Mouse (Mus musculus): ENCODE measurements around the gene Clic1. TPM values are rescaled to one million over a fixed set of nuclear protein-coding genes. Genes with fewer than 3 reads are reported as not detected.

Gene Clic1
- polyA plus RNA-seq, 1 experiment from 2014 or later, result 147 TPM

DNA sequence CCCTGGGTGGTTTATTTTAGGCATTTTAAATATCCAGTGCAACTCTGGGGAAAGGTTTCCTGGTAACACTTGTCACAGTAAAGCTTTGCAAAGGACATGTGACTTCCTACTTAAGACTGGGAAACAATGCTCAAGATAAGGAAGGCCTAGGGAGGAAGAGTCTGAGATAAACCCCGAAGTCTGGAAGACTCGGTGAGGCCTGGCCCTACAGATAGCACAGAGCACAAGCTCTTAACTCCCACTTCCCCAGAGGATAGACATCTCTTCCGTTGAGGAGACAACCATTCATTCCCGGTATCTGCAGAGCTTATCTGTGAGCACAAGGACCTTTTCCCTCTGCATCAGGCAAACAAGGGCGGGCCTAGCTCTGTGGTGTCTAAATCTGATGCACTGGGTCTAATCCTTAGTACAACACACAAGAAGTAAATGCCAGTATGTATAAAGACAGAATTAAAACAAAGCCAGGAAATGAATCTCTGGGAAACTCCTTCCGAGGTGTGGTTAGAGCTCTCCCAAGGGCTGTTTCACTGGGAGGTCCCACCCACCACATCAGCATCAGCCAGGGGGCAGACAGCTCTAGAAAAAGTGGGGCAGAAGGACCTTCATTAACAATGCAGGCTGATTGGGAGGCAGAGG lies 27.8 kb upstream of the Clic1 start:
- ATAC-seq, result no peak
- Histone ChIP-seq H3K4me2 (no peak overlapping the region), H3K9me3 (replicated peaks) (no peaks in the 10 kb centered on the region), H3K27me3 (no peaks in the 10 kb centered on the region), H3K4me1 (peaks cover 16% of the 10 kb centered on the region), H3K36me3 (ENCODE audit: poor library complexity, severe bottlenecking) (peaks cover 9% of the 10 kb centered on the region), H3K9ac (no peak overlapping the region), H3K27ac (0 out of 2 replicates have a peak overlapping the region, but pooled peaks have one; percentile 6), H3K4me3 (no peak overlapping the region)
- 64% methylated on average over 6 of the region's 6 CpGs for WGBS

DNA sequence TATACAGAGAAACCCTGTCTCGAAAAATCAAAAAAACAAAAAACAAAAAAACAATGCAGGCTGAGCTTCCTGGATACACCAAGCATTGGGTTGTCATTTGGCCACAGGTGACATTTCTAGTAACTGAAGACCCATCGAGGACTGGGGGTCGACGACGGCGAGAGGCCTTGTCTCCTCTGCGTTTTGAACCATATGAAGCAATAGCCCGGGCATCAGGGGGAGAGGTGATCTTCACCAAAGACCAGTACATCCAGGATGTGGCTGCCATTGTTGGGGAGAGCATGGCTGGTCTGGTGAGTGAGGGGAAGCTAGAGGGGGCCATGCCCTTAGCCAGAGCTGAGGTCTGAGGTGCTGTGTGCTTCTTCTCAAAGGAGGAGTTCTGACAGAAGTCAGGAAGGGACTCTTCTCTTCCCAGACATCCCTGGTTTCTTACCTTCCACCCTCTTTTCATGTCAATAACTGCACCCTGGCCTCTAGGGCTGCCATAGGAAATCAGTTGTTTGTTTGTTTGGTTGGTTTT lies 27.2 kb upstream of the Clic1 start:
- H3K27ac ChIP-seq, result no peak overlapping the region
- no peak for ATAC-seq

DNA sequence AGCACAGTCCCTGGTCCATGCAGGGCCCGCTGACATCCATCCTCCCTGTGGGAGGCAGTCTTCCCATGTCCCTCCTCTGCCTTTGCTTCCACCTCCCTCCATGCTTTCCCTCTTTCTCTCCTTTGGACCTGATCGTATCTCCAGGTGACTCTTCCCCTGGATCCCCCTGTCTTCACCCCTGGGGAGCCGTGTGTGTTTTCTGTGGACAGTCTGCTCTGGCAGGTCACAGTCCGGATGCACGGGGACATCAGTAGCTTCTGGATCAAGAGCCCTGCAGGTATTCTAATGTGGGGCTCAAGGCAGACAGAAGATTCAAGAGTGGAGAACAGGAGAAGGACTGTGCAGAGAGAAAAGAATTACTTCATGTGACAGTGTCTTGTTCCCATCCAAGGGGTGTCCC lies 26.5 kb upstream of the Clic1 start:
- no peak for ATAC-seq
- 86% methylated on average over 5 of the region's 5 CpGs for WGBS

More for the DNA sequence above, 27.2 kb upstream of the Clic1 start:
- Histone ChIP-seq H3K9me3 (replicated peaks) (no peaks in the 10 kb centered on the region), H3K36me3 (ENCODE audit: poor library complexity, severe bottlenecking) (peaks cover 2% of the 10 kb centered on the region; the same call in 1 of the 2 replicates), H3K27me3 (no peaks in the 10 kb centered on the region), H3K4me1 (peaks cover 21% of the 10 kb centered on the region), H3K9ac (no peak overlapping the region), H3K4me3 (no peak overlapping the region), H3K4me2 (no peak overlapping the region)
- 95% methylated on average over 8 of the region's 8 CpGs for WGBS

DNA sequence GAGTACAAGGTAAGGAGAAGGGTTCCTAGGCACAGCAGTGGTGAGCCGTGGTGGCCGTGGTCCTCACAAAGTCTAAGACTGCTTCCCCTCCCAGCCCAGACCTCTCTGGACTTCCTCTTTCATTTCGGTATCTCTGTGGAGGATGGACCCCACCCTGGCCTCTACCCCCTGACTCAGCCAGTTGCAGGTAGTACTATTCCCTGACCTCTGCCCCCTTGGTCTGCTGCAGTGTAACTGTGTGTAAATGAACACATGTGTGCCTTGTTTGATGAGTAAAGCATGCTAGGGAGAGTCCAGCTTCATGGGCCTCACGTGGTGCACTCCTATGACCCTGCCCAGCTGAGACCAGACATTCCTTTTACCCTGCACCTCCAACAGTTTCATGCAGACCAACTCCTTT lies 26.0 kb upstream of the Clic1 start:
- H3K36me3 ChIP-seq (ENCODE audit: poor library complexity, severe bottlenecking), result no peaks in the 10 kb centered on the region
- H3K27ac ChIP-seq, result no peak overlapping the region
- H3K4me2 ChIP-seq, result no peak overlapping the region
- 75% methylated on average over 4 of the region's 4 CpGs for WGBS
- no peak overlapping the region for H3K9ac ChIP-seq
- H3K9me3 ChIP-seq (replicated peaks), result no peaks in the 10 kb centered on the region
- peaks cover 33% of the 10 kb centered on the region for H3K4me1 ChIP-seq
- no peaks in the 10 kb centered on the region for H3K27me3 ChIP-seq
- H3K4me3 ChIP-seq, result no peak overlapping the region
- no peak for ATAC-seq

More for the DNA sequence above, 26.5 kb upstream of the Clic1 start:
- Histone ChIP-seq H3K4me3 (no peak overlapping the region), H3K4me2 (no peak overlapping the region), H3K9ac (no peak overlapping the region), H3K36me3 (ENCODE audit: poor library complexity, severe bottlenecking) (no peaks in the 10 kb centered on the region), H3K4me1 (peaks cover 27% of the 10 kb centered on the region), H3K27ac (no peak overlapping the region), H3K9me3 (replicated peaks) (no peaks in the 10 kb centered on the region), H3K27me3 (no peaks in the 10 kb centered on the region)

DNA sequence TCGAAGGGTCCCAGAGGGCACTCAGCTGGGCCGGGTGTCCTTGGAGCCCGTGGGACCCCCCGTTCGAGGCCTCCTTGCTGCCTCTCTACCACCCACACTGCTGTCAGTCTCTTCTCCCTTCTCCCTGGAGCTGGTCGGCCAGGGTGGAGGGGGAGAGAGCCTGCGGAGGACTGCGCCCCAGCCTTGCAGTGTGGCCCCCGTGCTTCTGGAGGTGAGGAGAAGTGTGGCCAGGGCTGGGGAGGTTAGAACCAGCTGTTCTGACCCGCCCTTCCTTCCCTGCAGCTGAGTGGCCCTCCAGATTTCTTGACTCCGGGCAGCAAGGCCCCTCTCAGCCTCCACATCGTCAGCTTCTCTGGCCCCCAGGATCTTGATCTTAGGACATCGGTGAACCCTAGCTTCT lies 25.5 kb upstream of the Clic1 start:
- Histone ChIP-seq H3K9me3 (replicated peaks) (no peaks in the 10 kb centered on the region), H3K4me2 (no peak overlapping the region), H3K27ac (no peak overlapping the region), H3K36me3 (ENCODE audit: poor library complexity, severe bottlenecking) (no peaks in the 10 kb centered on the region), H3K4me3 (no peak overlapping the region), H3K27me3 (no peaks in the 10 kb centered on the region), H3K9ac (no peak overlapping the region), H3K4me1 (peaks cover 34% of the 10 kb centered on the region)
- no peak for ATAC-seq
- WGBS, result 74% methylated on average over 13 of the region's 13 CpGs

DNA sequence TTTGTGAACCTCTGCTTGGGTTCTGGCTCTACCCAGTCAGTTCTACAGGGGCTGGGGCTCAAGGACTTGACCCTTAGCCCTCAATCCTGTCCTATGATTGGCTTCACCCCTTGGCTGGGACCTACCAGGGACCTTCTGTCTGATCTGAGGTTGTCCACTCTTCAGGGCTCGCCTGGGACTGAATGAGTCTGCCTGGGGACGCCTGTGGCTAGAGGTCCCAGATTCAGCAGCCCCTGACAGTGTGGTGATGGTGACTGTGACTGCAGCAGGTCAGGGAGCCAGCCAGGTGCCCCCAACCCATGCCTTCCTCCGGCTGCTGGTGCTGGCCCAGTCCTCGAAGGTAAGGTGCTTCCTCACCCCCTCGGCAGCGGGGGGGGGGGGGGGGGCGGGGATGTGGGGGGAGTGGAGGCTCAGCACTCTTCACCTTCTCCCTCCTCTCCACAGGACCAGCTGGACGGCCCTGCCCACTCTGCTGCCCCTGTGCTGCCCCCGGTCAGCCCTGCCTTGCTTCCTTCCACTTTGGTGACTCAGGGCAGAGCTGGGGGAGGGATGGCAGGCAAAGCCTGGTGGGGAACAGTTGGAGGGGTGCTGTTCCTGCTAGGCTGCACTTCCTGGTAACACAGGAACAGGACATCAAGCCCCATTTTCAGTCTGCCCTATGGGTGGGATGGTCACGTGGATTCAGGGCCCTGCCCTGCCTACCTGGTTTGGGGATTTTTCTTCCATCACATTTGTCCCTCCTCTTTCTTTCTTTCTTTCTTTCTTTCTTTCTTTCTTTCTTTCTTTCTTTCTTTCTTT lies 24.9 kb upstream of the Clic1 start:
- Histone ChIP-seq H3K27me3 (0 out of 2 replicates have a peak, but pooled peaks cover 4% of the 10 kb centered on the region), H3K9ac (no peak overlapping the region), H3K36me3 (ENCODE audit: poor library complexity, severe bottlenecking) (no peaks in the 10 kb centered on the region), H3K4me1 (peaks cover 39% of the 10 kb centered on the region), H3K27ac (no peak overlapping the region), H3K9me3 (replicated peaks) (no peaks in the 10 kb centered on the region), H3K4me3 (no peak overlapping the region), H3K4me2 (no peak overlapping the region)
- 80% methylated on average over 6 of the region's 10 CpGs for WGBS
- no peak for ATAC-seq

DNA sequence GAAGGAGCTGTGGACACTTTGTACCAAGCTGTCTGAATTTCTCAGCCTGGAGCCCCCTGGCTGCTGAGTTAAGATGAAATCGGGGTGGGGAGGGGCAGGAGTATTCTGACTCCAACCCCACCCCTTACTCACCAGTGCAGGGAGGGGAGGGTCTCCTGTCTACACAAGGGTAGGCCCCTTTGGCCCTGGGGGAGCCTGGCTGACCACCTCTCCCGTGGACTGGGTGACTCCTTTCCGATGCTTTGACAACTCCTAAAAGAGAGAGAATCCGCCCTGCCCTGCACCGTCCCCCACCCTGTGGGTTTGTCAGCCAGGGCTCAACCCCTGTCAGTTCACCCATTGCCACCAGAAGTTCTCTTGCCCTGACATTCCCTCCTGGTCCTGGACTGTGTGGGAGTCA lies 23.6 kb upstream of the Clic1 start:
- no peaks in the 10 kb centered on the region for H3K36me3 ChIP-seq (ENCODE audit: poor library complexity, severe bottlenecking)
- 0 out of 2 replicates have a peak, but pooled peaks cover 4% of the 10 kb centered on the region for H3K27me3 ChIP-seq
- no peak overlapping the region; the same call in 1 of the 2 replicates for H3K4me2 ChIP-seq
- H3K27ac ChIP-seq, result peak overlapping the region; percentile 40; the same call in 1 of the 2 replicates
- peaks cover 41% of the 10 kb centered on the region for H3K4me1 ChIP-seq
- H3K9me3 ChIP-seq (replicated peaks), result no peaks in the 10 kb centered on the region
- H3K9ac ChIP-seq, result no peak overlapping the region
- H3K4me3 ChIP-seq, result no peak overlapping the region
- 80% methylated on average over 5 of the region's 5 CpGs for WGBS
- no peak for ATAC-seq

DNA sequence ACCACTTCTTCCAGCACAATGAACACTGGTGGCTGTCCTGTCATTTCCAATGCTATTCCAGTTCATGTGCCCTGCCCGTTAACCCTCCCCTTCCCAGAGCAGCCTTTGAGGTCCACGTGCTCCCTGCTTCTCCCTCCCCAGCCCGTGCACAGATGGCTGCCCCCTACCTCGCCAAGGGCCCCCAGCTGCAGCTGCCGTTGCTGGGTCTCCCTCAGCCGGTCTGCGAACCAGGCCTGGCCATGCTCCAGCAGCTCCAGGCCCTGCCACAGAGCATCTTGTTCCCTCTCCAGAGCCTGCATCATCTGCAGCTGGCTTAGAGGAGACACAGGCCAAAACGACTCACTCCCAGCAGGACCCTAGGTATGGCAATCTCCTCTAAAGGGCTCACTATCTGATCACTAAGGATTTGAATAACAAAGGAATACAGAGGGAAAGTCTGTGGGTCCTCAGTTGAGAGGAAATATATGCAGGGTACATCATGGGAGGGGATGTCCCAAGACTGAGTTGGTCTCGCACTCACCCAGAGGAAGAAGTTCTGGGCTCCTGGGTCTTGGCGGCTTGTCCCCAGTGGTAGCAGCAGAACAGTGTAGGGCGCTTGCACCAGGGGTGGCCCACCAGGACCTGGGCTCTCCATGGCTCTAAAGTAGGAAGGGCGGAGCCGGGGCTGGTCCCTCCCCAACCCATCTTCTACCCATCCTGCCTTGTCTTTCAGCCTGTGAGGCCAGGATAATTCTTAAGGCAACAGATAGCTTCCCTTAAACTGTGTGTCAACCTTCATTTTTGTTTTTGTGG lies 22.3 kb upstream of the Clic1 start, which contains the start of gene Sapcd1:
TSS of gene Sapcd1 (minus strand) at position 740 of the 792 bp plus-strand sequence.
- Histone ChIP-seq H3K4me2 (peak within 1 kb of the TSS; percentile 43), H3K4me1 (peaks cover 36% of the 10 kb centered on the region), H3K9ac (peak within 1 kb of the TSS; percentile 52), H3K36me3 (ENCODE audit: poor library complexity, severe bottlenecking) (no peaks in the 10 kb centered on the region), H3K9me3 (replicated peaks) (no peaks in the 10 kb centered on the region), H3K27me3 (0 out of 2 replicates have a peak, but pooled peaks cover 4% of the 10 kb centered on the region), H3K27ac (peak within 1 kb of the TSS; percentile 82), H3K4me3 (peak within 1 kb of the TSS; percentile 17)
- 24% methylated on average over 13 of the region's 13 CpGs for WGBS
- peak; percentile 89 for ATAC-seq

DNA sequence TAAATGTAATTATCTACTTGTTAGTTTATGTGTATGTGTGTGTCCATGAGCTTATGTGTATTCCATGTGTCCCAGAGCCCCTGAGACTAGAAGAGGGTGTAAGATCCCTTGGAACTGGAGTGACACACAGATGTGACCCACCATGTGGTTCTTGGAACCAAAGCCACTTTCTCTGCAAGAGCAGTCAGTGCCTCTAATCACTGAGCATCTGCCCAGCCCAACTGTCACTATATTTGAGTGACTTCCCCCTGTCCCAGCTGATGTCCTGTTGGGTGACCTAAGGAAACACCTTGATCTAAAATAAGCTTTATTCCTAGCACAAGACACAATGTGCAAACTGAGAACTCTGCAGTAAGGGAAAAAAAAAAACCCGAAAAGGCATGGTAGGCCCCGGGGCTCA lies 21.5 kb upstream of the Clic1 start:
- no peak overlapping the region for H3K4me2 ChIP-seq
- H3K36me3 ChIP-seq (ENCODE audit: poor library complexity, severe bottlenecking), result no peaks in the 10 kb centered on the region
- H3K27ac ChIP-seq, result peak overlapping the region; percentile 82; the same call in 1 of the 2 replicates
- H3K4me3 ChIP-seq, result no peak overlapping the region
- 82% methylated on average over 2 of the region's 2 CpGs for WGBS
- peaks cover 36% of the 10 kb centered on the region for H3K4me1 ChIP-seq
- ATAC-seq, result no peak
- no peaks in the 10 kb centered on the region for H3K9me3 ChIP-seq (replicated peaks)
- 0 out of 2 replicates have a peak overlapping the region, but pooled peaks have one; percentile 37 for H3K9ac ChIP-seq
- H3K27me3 ChIP-seq, result 0 out of 2 replicates have a peak, but pooled peaks cover 4% of the 10 kb centered on the region

DNA sequence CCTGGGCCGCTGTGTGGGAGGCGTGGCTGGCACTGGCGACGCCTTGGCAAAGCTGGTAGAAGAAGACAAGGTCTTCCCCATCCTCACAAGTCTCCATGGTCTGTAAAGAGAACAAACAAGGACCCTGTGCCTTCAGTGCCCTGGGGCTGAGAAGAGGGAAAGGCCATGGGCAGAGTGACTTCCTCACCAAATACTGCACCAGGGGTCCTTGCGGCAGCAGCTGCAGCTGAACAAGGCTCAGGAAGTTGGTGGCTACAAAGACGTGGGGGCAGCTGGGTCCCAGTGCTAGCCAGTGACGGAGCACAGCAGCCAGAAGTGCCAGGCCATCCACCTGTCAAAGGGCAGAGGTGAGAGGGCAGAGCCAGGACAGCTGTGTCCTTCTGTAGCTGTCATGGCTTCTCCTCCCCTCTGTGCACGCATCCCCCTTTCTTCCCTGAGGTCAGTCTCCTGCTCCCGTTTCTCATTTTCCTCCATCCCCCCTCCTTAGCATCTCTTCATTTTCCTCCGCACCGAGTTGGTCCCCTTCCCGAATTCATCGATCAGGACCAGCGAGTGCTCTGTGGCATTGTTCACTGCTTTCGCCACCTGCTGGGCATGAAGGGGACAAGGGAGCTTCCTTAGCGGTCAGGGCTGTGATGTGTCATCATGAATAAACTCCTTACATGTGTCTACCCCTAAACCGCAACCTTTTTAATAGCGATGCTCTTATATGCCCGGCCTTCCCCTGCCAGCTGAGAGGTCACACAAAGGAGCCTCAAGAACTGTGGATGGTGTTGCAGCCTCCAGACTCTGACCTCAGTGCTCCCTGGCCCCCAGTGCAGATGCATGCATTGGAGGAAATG lies 19.9 kb upstream of the Clic1 start:
- no peak for ATAC-seq
- WGBS, result 33% methylated on average over 19 of the region's 19 CpGs
- peak overlapping the region; percentile 27; the same call in 1 of the 2 replicates for H3K4me2 ChIP-seq
- H3K4me1 ChIP-seq, result peaks cover 36% of the 10 kb centered on the region
- H3K27ac ChIP-seq, result no peak overlapping the region
- no peaks in the 10 kb centered on the region for H3K36me3 ChIP-seq (ENCODE audit: poor library complexity, severe bottlenecking)
- H3K9me3 ChIP-seq (replicated peaks), result no peaks in the 10 kb centered on the region
- 0 out of 2 replicates have a peak, but pooled peaks cover 4% of the 10 kb centered on the region for H3K27me3 ChIP-seq
- H3K4me3 ChIP-seq, result no peak overlapping the region
- peak overlapping the region; percentile 35 for H3K9ac ChIP-seq

DNA sequence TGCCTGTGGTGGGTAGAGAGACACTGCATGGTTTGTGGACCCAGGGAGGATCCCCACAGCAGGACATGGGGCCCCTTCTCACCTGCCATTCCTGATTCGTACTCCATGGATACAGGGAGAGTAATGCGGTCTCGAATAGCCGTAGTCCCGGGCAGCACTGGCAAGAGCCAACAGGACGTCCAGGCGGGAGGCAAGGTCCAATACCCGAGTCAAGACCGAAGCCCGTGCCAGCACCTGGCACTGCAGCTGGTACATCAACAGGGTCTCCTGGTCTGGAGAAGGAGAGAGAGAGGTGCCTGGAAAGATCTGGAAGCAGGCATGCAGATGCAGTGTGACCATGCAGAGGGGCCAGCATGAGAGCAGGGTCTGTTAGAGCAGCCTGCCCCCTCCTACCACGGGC lies 18.5 kb upstream of the Clic1 start:
- ATAC-seq, result no peak
- Histone ChIP-seq H3K36me3 (ENCODE audit: poor library complexity, severe bottlenecking) (no peaks in the 10 kb centered on the region), H3K4me3 (no peak overlapping the region), H3K27me3 (0 out of 2 replicates have a peak, but pooled peaks cover 4% of the 10 kb centered on the region), H3K27ac (no peak overlapping the region), H3K4me2 (no peak overlapping the region), H3K9ac (no peak overlapping the region), H3K4me1 (peaks cover 30% of the 10 kb centered on the region), H3K9me3 (replicated peaks) (no peaks in the 10 kb centered on the region)
- 91% methylated on average over 11 of the region's 11 CpGs for WGBS
